Mouse (Mus musculus) T-helper 1 cell (primary cell): ENCODE results near the gene Gm6309.
"Not testable (repeated sequence)": the region's sequence is repeated elsewhere in the genome, so short reads cannot be mapped to it uniquely, and the experiment has no call there.

ENCODE experiments used
- in situ Hi-C: fragments of 300-600 bp; cut with MboI, MseI; formaldehyde crosslinking; loops from one replicate; pipeline ENCODE4 v1.15.1; 2025; ENCODE audit warnings: high pct_unique_total_duplicates

Gene Gm6309

GRCm38 (mm10) chr5:146170621-146171020, at the start of gene Gm6309:
Gm6309 (minus strand) TSS chr5:146170721.
- in situ Hi-C loops, result not testable (repeated sequence)

GRCm38 (mm10) chr5:146205537-146205936, 35.0 kb upstream of the Gm6309 start:
- in situ Hi-C loops, result loop anchor here (25.0 kb wide), 1 partner anchor 582 kb away; the partner anchor contains the start of gene Usp12

- in situ Hi-C loops, result loop anchor here (25.0 kb wide), 1 partner anchor 583 kb away; the partner anchor contains the start of gene Usp12
Observed at GRCm38 (mm10) chr5:146203921-146204320, 33.4 kb upstream of the Gm6309 start.

GRCm38 (mm10) chr5:146200580-146200979, 30.1 kb upstream of the Gm6309 start:
- in situ Hi-C loops, result loop anchor here (25.0 kb wide), 1 partner anchor 587 kb away; the partner anchor contains the start of gene Usp12

GRCm38 (mm10) chr5:146199540-146199939, 29.0 kb upstream of the Gm6309 start:
- in situ Hi-C loops, result no loop called here

- in situ Hi-C loops, result no loop called here
Observed at GRCm38 (mm10) chr5:146199073-146199472, 28.6 kb upstream of the Gm6309 start.

- in situ Hi-C loops, result no loop called here
Observed at GRCm38 (mm10) chr5:146193360-146193759, 22.8 kb upstream of the Gm6309 start.

GRCm38 (mm10) chr5:146190501-146191269, 20.2 kb upstream of the Gm6309 start:
- in situ Hi-C loops, result no loop called here

- in situ Hi-C loops, result no loop called here
Observed at GRCm38 (mm10) chr5:146190093-146190492, 19.6 kb upstream of the Gm6309 start.

GRCm38 (mm10) chr5:146188712-146189111, 18.2 kb upstream of the Gm6309 start:
- in situ Hi-C loops, result loop anchor here (5.0 kb wide), 1 partner anchor 114 kb away; no protein-coding TSS in a partner anchor

- in situ Hi-C loops, result loop anchor here (5.0 kb wide), 1 partner anchor 114 kb away; no protein-coding TSS in a partner anchor
Observed at GRCm38 (mm10) chr5:146188144-146188543, 17.6 kb upstream of the Gm6309 start.

- in situ Hi-C loops, result loop anchor here (5.0 kb wide), 1 partner anchor 115 kb away; no protein-coding TSS in a partner anchor
Observed at GRCm38 (mm10) chr5:146187441-146187840, 16.9 kb upstream of the Gm6309 start.

GRCm38 (mm10) chr5:146185204-146185603, 14.7 kb upstream of the Gm6309 start, which contains the start of gene 1700001J03Rik:
1700001J03Rik (minus strand) TSS chr5:146185304.
- in situ Hi-C loops, result loop anchor here (5.0 kb wide), 1 partner anchor 117 kb away; no protein-coding TSS in a partner anchor

GRCm38 (mm10) chr5:146172744-146173143, 2.2 kb upstream of the Gm6309 start:
- in situ Hi-C loops, result not testable (repeated sequence)

GRCm38 (mm10) chr5:146160439-146160838, 10.1 kb downstream of the Gm6309 start, which contains the start of gene Gm5565:
Gm5565 (minus strand) TSS chr5:146160539.
- in situ Hi-C loops, result loop anchor here (5.0 kb wide), 1 partner anchor 322 kb away; the partner anchor contains the start of gene Gm6408

GRCm38 (mm10) chr5:146158326-146158725, 12.2 kb downstream of the Gm6309 start:
- in situ Hi-C loops, result not testable (repeated sequence)

GRCm38 (mm10) chr5:146150454-146150853, 20.1 kb downstream of the Gm6309 start:
- in situ Hi-C loops, result no loop called here

- in situ Hi-C loops, result no loop called here
Observed at GRCm38 (mm10) chr5:146147903-146148302, 22.6 kb downstream of the Gm6309 start.
